Mouse (Mus musculus) myocyte (in vitro differentiated cells): ENCODE data around the gene Rif1.

ENCODE experiments used
- MAX ChIP-seq: IDR thresholded peaks from one replicate; pipeline ENCODE4 v1.6.1; 2011; ENCODE audit warnings: low read depth, mild to moderate bottlenecking, control low read depth
- POLR2A ChIP-seq: IDR thresholded peaks from one replicate; pipeline ENCODE4 v1.6.1; 2011; ENCODE audit warnings: low read depth, mild to moderate bottlenecking, control low read depth, moderate library complexity; ENCODE audit not compliant: insufficient read length
- REST ChIP-seq: IDR thresholded peaks from one replicate; pipeline ENCODE4 v1.6.1; 2011; ENCODE audit warnings: mild to moderate bottlenecking, control low read depth, moderate library complexity; ENCODE audit not compliant: insufficient read depth, insufficient read length
- USF1 ChIP-seq: IDR thresholded peaks from one replicate; pipeline ENCODE4 v1.6.1; 2011; ENCODE audit warnings: low read depth, mild to moderate bottlenecking, control low read depth, moderate library complexity

DNA sequence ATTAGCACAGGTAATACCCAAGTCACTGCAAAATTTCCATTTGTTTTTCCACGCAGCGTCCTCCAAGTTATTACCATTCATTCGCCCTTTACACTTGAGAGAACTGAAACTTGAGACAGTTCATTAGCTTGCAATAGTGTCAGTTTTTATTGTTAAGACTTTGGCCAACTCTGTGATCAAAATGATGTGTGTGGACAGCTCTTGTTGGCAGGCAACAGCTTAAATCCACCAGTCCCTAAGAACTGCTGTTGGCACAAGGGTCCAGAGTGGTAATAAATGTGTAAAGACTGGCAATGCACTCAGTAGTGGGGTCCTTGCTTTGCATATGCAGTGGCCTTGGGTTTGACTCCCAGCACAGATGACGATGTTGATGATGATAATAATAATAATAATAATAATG is 20.3 kb upstream of the Rif1 start:
- TF ChIP-seq REST (no peak), POLR2A (no peak), USF1 (no peak), MAX (no peak)
